Mouse (Mus musculus): ENCODE measurements around the gene Nup107. TPM values are rescaled to one million over a fixed set of nuclear protein-coding genes. Genes with fewer than 3 reads are reported as not detected.
"Not testable (repeated sequence)": the region's sequence is repeated elsewhere in the genome, so short reads cannot be mapped to it uniquely, and the experiment has no call there.

The Nup107 gene
- polyA plus RNA-seq, 1 experiment, result 15.0 TPM

- DNase-seq, result no peak
- TF ChIP-seq CTCF (IDR thresholded peaks at IDR 0.05; ENCODE audit: borderline replicate concordance, insufficient read depth, low read depth, low read length) (no peak), POLR2A (IDR thresholded peaks at IDR 0.05; ENCODE audit: borderline replicate concordance, insufficient read depth, low read length) (no peak)
- no peak overlapping the region for H3K27ac ChIP-seq (ENCODE audit: insufficient read depth, low read length)
- WGBS, result 79% methylated on average over 4 of the region's 4 CpGs
- H3K4me3 ChIP-seq (replicated peaks; ENCODE audit: insufficient read depth, low read depth, low read length), result no peak overlapping the region
- no peaks in the 10 kb centered on the region for H3K27me3 ChIP-seq (ENCODE audit: control insufficient read depth, insufficient read depth, low read length)
- no peaks in the 10 kb centered on the region for H3K4me1 ChIP-seq (ENCODE audit: control insufficient read depth, insufficient read depth, low read length)
These were observed 55.4 kb downstream of the Nup107 start for GRCm38 (mm10) chr10:117737075-117737474.

GRCm38 (mm10) chr10:117736573-117736972 is 55.9 kb downstream of the Nup107 start:
- Histone ChIP-seq H3K4me3 (replicated peaks; ENCODE audit: insufficient read depth, low read depth, low read length) (no peak overlapping the region), H3K27ac (ENCODE audit: insufficient read depth, low read length) (no peak overlapping the region), H3K27me3 (ENCODE audit: control insufficient read depth, insufficient read depth, low read length) (no peaks in the 10 kb centered on the region), H3K4me1 (ENCODE audit: control insufficient read depth, insufficient read depth, low read length) (no peaks in the 10 kb centered on the region)
- WGBS, result 91% methylated on average over 5 of the region's 5 CpGs
- no peak for DNase-seq
- no peak for TF ChIP-seq POLR2A (IDR thresholded peaks at IDR 0.05; ENCODE audit: borderline replicate concordance, insufficient read depth, low read length)
- TF ChIP-seq CTCF (IDR thresholded peaks at IDR 0.05; ENCODE audit: borderline replicate concordance, insufficient read depth, low read depth, low read length), result no peak

GRCm38 (mm10) chr10:117735396-117735795 is 57.1 kb downstream of the Nup107 start:
- 91% methylated on average over 12 of the region's 12 CpGs for WGBS

GRCm38 (mm10) chr10:117734104-117734852 is 58.2 kb downstream of the Nup107 start:
- 84% methylated on average over 10 of the region's 10 CpGs for WGBS
- H3K27ac ChIP-seq (ENCODE audit: insufficient read depth, low read length); H3K4me1 ChIP-seq (ENCODE audit: control insufficient read depth, insufficient read depth, low read length); DNase-seq; H3K27me3 ChIP-seq (ENCODE audit: control insufficient read depth, insufficient read depth, low read length); H3K4me3 ChIP-seq (replicated peaks; ENCODE audit: insufficient read depth, low read depth, low read length): not testable (repeated sequence)

More at GRCm38 (mm10) chr10:117735396-117735795, 57.1 kb downstream of the Nup107 start:
- not testable (repeated sequence) for DNase-seq; H3K27me3 ChIP-seq (ENCODE audit: control insufficient read depth, insufficient read depth, low read length); H3K4me3 ChIP-seq (replicated peaks; ENCODE audit: insufficient read depth, low read depth, low read length); H3K27ac ChIP-seq (ENCODE audit: insufficient read depth, low read length); H3K4me1 ChIP-seq (ENCODE audit: control insufficient read depth, insufficient read depth, low read length)

GRCm38 (mm10) chr10:117733626-117734025 is 58.9 kb downstream of the Nup107 start:
- not testable (repeated sequence) for H3K4me1 ChIP-seq (ENCODE audit: control insufficient read depth, insufficient read depth, low read length); H3K27ac ChIP-seq (ENCODE audit: insufficient read depth, low read length); DNase-seq; H3K4me3 ChIP-seq (replicated peaks; ENCODE audit: insufficient read depth, low read depth, low read length); H3K27me3 ChIP-seq (ENCODE audit: control insufficient read depth, insufficient read depth, low read length)
- WGBS, result 95% methylated on average over 8 of the region's 8 CpGs

GRCm38 (mm10) chr10:117732962-117733592 is 59.4 kb downstream of the Nup107 start:
- Histone ChIP-seq H3K27me3 (ENCODE audit: control insufficient read depth, insufficient read depth, low read length) (no peaks in the 10 kb centered on the region), H3K4me3 (replicated peaks; ENCODE audit: insufficient read depth, low read depth, low read length) (no peak overlapping the region), H3K27ac (ENCODE audit: insufficient read depth, low read length) (no peak overlapping the region), H3K4me1 (ENCODE audit: control insufficient read depth, insufficient read depth, low read length) (no peaks in the 10 kb centered on the region)
- WGBS, result 83% methylated on average over 14 of the region's 14 CpGs
- no peak for DNase-seq
- no peak for TF ChIP-seq CTCF (IDR thresholded peaks at IDR 0.05; ENCODE audit: borderline replicate concordance, insufficient read depth, low read depth, low read length)
- TF ChIP-seq POLR2A (IDR thresholded peaks at IDR 0.05; ENCODE audit: borderline replicate concordance, insufficient read depth, low read length), result no peak

GRCm38 (mm10) chr10:117732184-117732583 is 60.3 kb downstream of the Nup107 start:
- Histone ChIP-seq H3K4me1 (ENCODE audit: control insufficient read depth, insufficient read depth, low read length) (no peaks in the 10 kb centered on the region), H3K27ac (ENCODE audit: insufficient read depth, low read length) (no peak overlapping the region), H3K4me3 (replicated peaks; ENCODE audit: insufficient read depth, low read depth, low read length) (no peak overlapping the region), H3K27me3 (ENCODE audit: control insufficient read depth, insufficient read depth, low read length) (no peaks in the 10 kb centered on the region)
- 95% methylated on average over 5 of the region's 5 CpGs for WGBS
- DNase-seq, result no peak
- TF ChIP-seq CTCF (IDR thresholded peaks at IDR 0.05; ENCODE audit: borderline replicate concordance, insufficient read depth, low read depth, low read length) (no peak), POLR2A (IDR thresholded peaks at IDR 0.05; ENCODE audit: borderline replicate concordance, insufficient read depth, low read length) (no peak)

- H3K27me3 ChIP-seq (ENCODE audit: control insufficient read depth, insufficient read depth, low read length), result no peaks in the 10 kb centered on the region
- WGBS, result 58% methylated on average over 15 of the region's 15 CpGs
- no peak overlapping the region for H3K4me3 ChIP-seq (replicated peaks; ENCODE audit: insufficient read depth, low read depth, low read length)
- TF ChIP-seq POLR2A (IDR thresholded peaks at IDR 0.05; ENCODE audit: borderline replicate concordance, insufficient read depth, low read length), result no peak
- TF ChIP-seq CTCF (IDR thresholded peaks at IDR 0.05; ENCODE audit: borderline replicate concordance, insufficient read depth, low read depth, low read length), result peak; percentile 42; the same call in 1 of the 2 replicates
- H3K27ac ChIP-seq (ENCODE audit: insufficient read depth, low read length), result no peak overlapping the region
- no peaks in the 10 kb centered on the region for H3K4me1 ChIP-seq (ENCODE audit: control insufficient read depth, insufficient read depth, low read length)
- DNase-seq, result peak in 1 of 2 experiments; percentile 25
These were observed 61.0 kb downstream of the Nup107 start for GRCm38 (mm10) chr10:117731244-117732101.

Data from cerebellum, adult 2 months (tissue).